In genomic region chr16:28564716-28565217, GRCm38 (mm10) we compare ENCODE assay signal across 9 mouse cellular contexts.
DNase-seq lines count a peak whose midpoint lies in the region; ATAC-seq and TF ChIP-seq lines count a peak whose summit lies in the region.
"Had no signal": no experiment of that assay in that cellular context is flagged by ENCODE, and none has a peak within 500 bp of the region (broad histone marks: within the 10 kb centered on the region; RNA-seq: fewer than 3 reads in every experiment).

No protein-coding gene starts in this region.

- ATAC-seq in heart, embryonic 16.5 days (replicated peaks; ENCODE audit: extremely low read depth, insufficient read depth, low FRiP score) = no peak; the same call in 1 of the 2 replicates
- peak; percentile 13; the same call in 1 of the 2 replicates for ATAC-seq in intestine, embryonic 16.5 days

- H3K27me3 ChIP-seq in heart, embryonic 16.5 days (ENCODE audit: control insufficient read depth, insufficient read depth, low read length) = peaks cover 30% of the 10 kb centered on the region
- peaks cover 15% of the 10 kb centered on the region for H3K27me3 ChIP-seq in ES-Bruce4 (ENCODE audit: control insufficient read depth, insufficient read depth, low read length, poor library complexity, severe bottlenecking)
- H3K27me3 ChIP-seq in intestine, embryonic 16.5 days (replicated peaks; ENCODE audit: control insufficient read depth, insufficient read depth, low read length) = peaks cover 19% of the 10 kb centered on the region

- no peak overlapping the region for H3K9ac ChIP-seq in heart, embryonic 16.5 days (ENCODE audit: low read length)
- H3K9ac ChIP-seq in ES-Bruce4 (ENCODE audit: low read depth, poor library complexity, severe bottlenecking) = 0 out of 2 replicates have a peak overlapping the region, but pooled peaks have one; percentile 21
- no peak overlapping the region for H3K9ac ChIP-seq in intestine, embryonic 16.5 days (ENCODE audit: low read depth, low read length)

- no peak for TF ChIP-seq CTCF in ES-Bruce4 (IDR thresholded peaks at IDR 0.05; ENCODE audit: low read depth, low read length)
- TF ChIP-seq CTCF in olfactory bulb, adult 2 months (IDR thresholded peaks at IDR 0.05; ENCODE audit: insufficient read depth, low read depth, low read length) = no peak

- H3K4me2 ChIP-seq in heart, embryonic 16.5 days (ENCODE audit: low read depth, low read length) = peak overlapping the region; percentile 92
- H3K4me2 ChIP-seq in intestine, embryonic 16.5 days (ENCODE audit: low read depth, low read length) = peak overlapping the region; percentile 82

- peak overlapping the region; percentile 62 for H3K4me3 ChIP-seq in heart, embryonic 16.5 days (ENCODE audit: low read length)
- H3K4me3 ChIP-seq in ES-Bruce4 (ENCODE audit: low read depth, low read length) = peak overlapping the region; percentile 37
- peak overlapping the region; percentile 52 for H3K4me3 ChIP-seq in intestine, embryonic 16.5 days (ENCODE audit: low read length)
- peak overlapping the region; percentile 75 for H3K4me3 ChIP-seq in olfactory bulb, adult 2 months (ENCODE audit: insufficient read depth, low read depth, low read length)
- H3K4me3 ChIP-seq: heart, adult 2 months had no signal

- no peak for TF ChIP-seq EP300 in ES-Bruce4 (IDR thresholded peaks at IDR 0.05; ENCODE audit: insufficient read depth, low read depth, low read length)

- H3K4me1 ChIP-seq in heart, embryonic 16.5 days (ENCODE audit: control insufficient read depth, insufficient read depth, low read length) = peaks cover 5% of the 10 kb centered on the region; the same call in 1 of the 2 replicates
- no peaks in the 10 kb centered on the region for H3K4me1 ChIP-seq in ES-Bruce4 (ENCODE audit: control insufficient read depth, insufficient read depth, low read length)
- H3K4me1 ChIP-seq in intestine, embryonic 16.5 days (ENCODE audit: control insufficient read depth, insufficient read depth, low read length) = peaks cover 6% of the 10 kb centered on the region
- peaks cover 5% of the 10 kb centered on the region; the same call in 1 of the 2 replicates for H3K4me1 ChIP-seq in olfactory bulb, adult 2 months (ENCODE audit: control insufficient read depth, insufficient read depth, low read length)

- H3K36me3 ChIP-seq in heart, embryonic 16.5 days (ENCODE audit: control insufficient read depth, insufficient read depth) = no peaks in the 10 kb centered on the region
- no peaks in the 10 kb centered on the region for H3K36me3 ChIP-seq in ES-Bruce4 (ENCODE audit: control insufficient read depth, insufficient read depth, low read length, poor library complexity, severe bottlenecking)
- H3K36me3 ChIP-seq in intestine, embryonic 16.5 days (ENCODE audit: control insufficient read depth, insufficient read depth, low read length) = no peaks in the 10 kb centered on the region

- TF ChIP-seq POLR2A in ES-Bruce4 (IDR thresholded peaks at IDR 0.05; ENCODE audit: insufficient read depth, low read length) = no peak
- TF ChIP-seq POLR2A in olfactory bulb, adult 2 months (IDR thresholded peaks at IDR 0.05; ENCODE audit: insufficient read depth, low read depth, low read length) = no peak

- no peak overlapping the region for H3K27ac ChIP-seq in heart, embryonic 16.5 days (ENCODE audit: low read length)
- no peak overlapping the region for H3K27ac ChIP-seq in ES-Bruce4 (ENCODE audit: insufficient read depth, low read length)
- H3K27ac ChIP-seq in intestine, embryonic 16.5 days (ENCODE audit: low read length) = no peak overlapping the region
- H3K27ac ChIP-seq in olfactory bulb, adult 2 months (ENCODE audit: insufficient read depth, low read depth, low read length) = no peak overlapping the region
- H3K27ac ChIP-seq: heart, adult 2 months had no signal

- DNase-seq in heart, adult 9 months (ENCODE audit: low spot score in 2 of 2) = no peak
- DNase-seq in embryo, embryonic 11 days = peak; percentile 47
- DNase-seq in urinary bladder, postnatal 25 days (ENCODE audit: low spot score) = no peak
- DNase-seq in urinary bladder, adult 2 months (ENCODE audit: low spot score) = no peak

- WGBS in heart, embryonic 16.5 days = under 1% methylated on average over 58 of the region's 58 CpGs
- WGBS in intestine, embryonic 16.5 days = under 1% methylated on average over 57 of the region's 58 CpGs
- under 1% methylated on average over 58 of the region's 58 CpGs for WGBS in olfactory bulb, adult 2 months

- no peaks in the 10 kb centered on the region for H3K9me3 ChIP-seq in heart, embryonic 16.5 days (replicated peaks; ENCODE audit: control insufficient read depth, low read length)
- no peaks in the 10 kb centered on the region for H3K9me3 ChIP-seq in ES-Bruce4 (replicated peaks; ENCODE audit: control insufficient read depth, insufficient read depth, low read length, poor library complexity, severe bottlenecking)
- no peaks in the 10 kb centered on the region for H3K9me3 ChIP-seq in intestine, embryonic 16.5 days (ENCODE audit: control insufficient read depth, low read length)
